Mouse (Mus musculus): ENCODE measurements around the gene Cdcp2. TPM values are rescaled to one million over a fixed set of nuclear protein-coding genes. Genes with fewer than 3 reads are reported as not detected.

Cdcp2 gene
- polyA plus RNA-seq, 1 experiment from 2014 or later = 0.11 TPM

DNA sequence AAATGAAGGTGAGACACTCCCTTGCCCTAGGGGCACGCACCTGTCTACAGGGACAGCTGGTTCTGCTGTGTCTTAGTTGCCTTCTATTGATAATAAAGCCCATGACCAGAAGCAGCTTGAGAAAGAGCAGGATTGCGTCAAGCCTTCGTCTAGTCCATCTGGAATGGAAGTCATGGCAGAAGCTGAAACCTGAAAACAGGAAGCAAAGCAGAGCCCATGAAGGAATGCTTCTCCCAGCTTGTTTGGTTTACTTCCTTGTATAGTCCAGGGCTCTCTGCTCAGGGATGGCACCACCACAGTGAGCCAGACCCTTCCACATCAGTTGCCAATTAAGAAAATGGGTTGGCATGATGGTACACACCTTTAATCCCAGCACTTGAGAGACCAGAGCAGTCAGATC lies 14.5 kb upstream of the Cdcp2 start:
- no peaks in the 10 kb centered on the region for H3K9me3 ChIP-seq (ENCODE audit: control insufficient read depth, low read length)
- no peak for DNase-seq (ENCODE audit: low spot score, missing footprints)
- WGBS = 88% methylated on average over 3 of the region's 3 CpGs

DNA sequence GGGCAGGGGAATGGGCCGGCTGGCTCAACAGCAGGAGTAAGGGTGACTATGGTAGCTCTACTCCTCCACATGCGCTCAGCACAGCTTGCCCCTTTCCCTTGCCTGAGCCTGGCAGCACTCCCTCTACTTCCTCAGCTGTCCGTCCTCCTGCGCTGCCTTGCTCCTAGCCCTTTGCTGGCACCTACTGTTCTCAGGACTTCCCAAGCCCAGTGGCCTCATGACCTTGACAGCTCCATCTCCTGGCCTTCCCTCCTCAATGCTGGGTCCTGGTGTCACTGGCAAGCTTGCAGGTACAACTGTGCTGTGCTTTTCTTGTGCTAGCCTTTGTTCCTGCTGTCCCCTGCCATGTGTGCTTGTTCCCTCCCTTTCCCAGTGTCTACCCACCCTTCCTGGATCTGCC lies 13.6 kb upstream of the Cdcp2 start:
- H3K9me3 ChIP-seq (ENCODE audit: control insufficient read depth, low read length) = no peaks in the 10 kb centered on the region
- no peak for ATAC-seq (ENCODE audit: low FRiP score)
- no peak for DNase-seq (ENCODE audit: low spot score, missing footprints)
- H3K4me3 ChIP-seq (ENCODE audit: low read depth, low read length) = no peak overlapping the region
- H3K27ac ChIP-seq (ENCODE audit: low read depth, low read length) = no peak overlapping the region
- H3K36me3 ChIP-seq (ENCODE audit: control insufficient read depth, insufficient read depth, low read length) = no peaks in the 10 kb centered on the region
- peaks cover 26% of the 10 kb centered on the region for H3K4me1 ChIP-seq (ENCODE audit: control insufficient read depth, insufficient read depth, low read length)
- H3K4me2 ChIP-seq = no peak overlapping the region
- H3K27me3 ChIP-seq (ENCODE audit: control insufficient read depth, insufficient read depth, low read length) = no peaks in the 10 kb centered on the region
- WGBS = 88% methylated on average over 4 of the region's 4 CpGs
- H3K9ac ChIP-seq (ENCODE audit: low read length) = no peak overlapping the region

More for the DNA sequence above, 14.5 kb upstream of the Cdcp2 start:
- no peak for ATAC-seq (ENCODE audit: low FRiP score)
- Histone ChIP-seq H3K27me3 (ENCODE audit: control insufficient read depth, insufficient read depth, low read length) (no peaks in the 10 kb centered on the region), H3K4me2 (no peak overlapping the region), H3K36me3 (ENCODE audit: control insufficient read depth, insufficient read depth, low read length) (no peaks in the 10 kb centered on the region), H3K4me1 (ENCODE audit: control insufficient read depth, insufficient read depth, low read length) (peaks cover 26% of the 10 kb centered on the region), H3K9ac (ENCODE audit: low read length) (no peak overlapping the region), H3K4me3 (ENCODE audit: low read depth, low read length) (no peak overlapping the region), H3K27ac (ENCODE audit: low read depth, low read length) (no peak overlapping the region)

DNA sequence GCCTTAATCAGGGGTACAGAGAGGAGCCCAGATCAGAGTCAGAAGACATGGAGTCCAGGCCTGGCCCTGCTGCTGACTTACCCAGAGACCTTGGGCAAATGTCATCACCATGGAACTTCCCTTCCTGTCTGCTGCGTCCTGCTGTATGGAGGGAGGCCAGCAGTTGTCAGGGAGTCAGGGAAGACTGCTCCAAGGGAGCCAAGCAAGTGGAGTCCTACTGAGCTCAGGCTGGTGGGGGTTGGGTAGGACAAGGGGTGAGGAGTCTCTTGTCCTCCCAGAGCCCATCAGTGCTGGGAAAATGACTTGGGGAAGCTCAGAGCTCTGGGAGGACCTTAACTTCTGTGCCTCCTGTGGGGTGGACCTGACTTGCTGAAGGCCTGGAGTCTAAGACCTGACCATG lies 12.3 kb upstream of the Cdcp2 start:
- H3K27ac ChIP-seq (ENCODE audit: low read depth, low read length) = peak overlapping the region; percentile 81
- WGBS = 13% methylated on average over 1 of the region's 1 CpGs
- no peak overlapping the region; the same call in 1 of the 2 replicates for H3K4me2 ChIP-seq
- H3K36me3 ChIP-seq (ENCODE audit: control insufficient read depth, insufficient read depth, low read length) = no peaks in the 10 kb centered on the region
- peaks cover 26% of the 10 kb centered on the region for H3K4me1 ChIP-seq (ENCODE audit: control insufficient read depth, insufficient read depth, low read length)
- no peaks in the 10 kb centered on the region for H3K9me3 ChIP-seq (ENCODE audit: control insufficient read depth, low read length)
- H3K27me3 ChIP-seq (ENCODE audit: control insufficient read depth, insufficient read depth, low read length) = no peaks in the 10 kb centered on the region
- H3K9ac ChIP-seq (ENCODE audit: low read length) = peak overlapping the region; percentile 17; the same call in 1 of the 2 replicates
- no peak overlapping the region for H3K4me3 ChIP-seq (ENCODE audit: low read depth, low read length)
- DNase-seq (ENCODE audit: low spot score, missing footprints) = no peak
- peak; percentile 73 for ATAC-seq (ENCODE audit: low FRiP score)

DNA sequence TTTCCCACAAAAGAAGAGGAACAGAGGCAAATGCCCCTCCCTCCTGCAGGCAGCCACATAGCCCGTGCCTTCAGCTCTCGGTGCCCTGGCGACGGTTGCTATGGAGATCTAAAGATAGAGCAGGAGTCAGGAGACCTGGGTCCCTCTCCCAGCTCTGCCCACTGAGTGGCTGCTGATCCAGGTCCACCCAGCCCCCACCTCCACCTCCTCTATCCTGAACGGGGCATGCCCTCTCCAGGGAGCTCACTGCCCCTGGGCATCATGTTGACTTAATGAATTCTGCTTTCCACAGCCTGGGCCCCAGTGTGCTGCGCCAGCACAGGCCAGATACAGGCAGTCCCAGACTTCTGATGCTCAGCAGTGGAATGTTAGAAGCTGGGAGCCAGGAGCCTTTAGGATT lies 11.8 kb upstream of the Cdcp2 start:
- 4% methylated on average over 6 of the region's 6 CpGs for whole genome bisulfite sequencing

DNA sequence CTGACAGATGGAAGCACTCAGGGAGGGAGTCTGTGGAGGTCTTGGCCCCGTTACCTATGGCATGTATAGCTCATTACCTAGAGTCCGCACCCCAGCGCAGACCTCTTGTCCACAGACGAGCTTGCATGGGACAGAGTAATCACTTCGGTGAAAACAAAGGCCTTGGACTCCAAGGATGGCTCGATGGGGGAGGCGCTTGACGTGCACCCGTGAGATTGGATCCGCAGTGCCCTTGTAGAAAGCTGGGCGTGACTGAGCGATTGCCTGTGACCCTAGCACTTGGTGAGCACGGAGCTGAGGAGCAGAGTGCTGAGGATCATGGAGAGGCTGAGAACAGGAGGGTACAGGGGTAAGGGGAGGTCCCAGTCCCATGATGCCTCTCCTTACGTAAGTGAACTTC lies 5.0 kb upstream of the Cdcp2 start:
- WGBS = 83% methylated on average over 14 of the region's 14 CpGs
- no peak overlapping the region for H3K9ac ChIP-seq (ENCODE audit: low read length)
- no peaks in the 10 kb centered on the region for H3K27me3 ChIP-seq (ENCODE audit: control insufficient read depth, insufficient read depth, low read length)
- ATAC-seq (ENCODE audit: low FRiP score) (no peak), DNase-seq (ENCODE audit: low spot score, missing footprints) (no peak)
- no peak overlapping the region for H3K27ac ChIP-seq (ENCODE audit: low read depth, low read length)
- no peaks in the 10 kb centered on the region for H3K36me3 ChIP-seq (ENCODE audit: control insufficient read depth, insufficient read depth, low read length)
- no peaks in the 10 kb centered on the region for H3K9me3 ChIP-seq (ENCODE audit: control insufficient read depth, low read length)
- no peak overlapping the region for H3K4me2 ChIP-seq
- H3K4me1 ChIP-seq (ENCODE audit: control insufficient read depth, insufficient read depth, low read length) = peaks cover 12% of the 10 kb centered on the region; the same call in 1 of the 2 replicates
- H3K4me3 ChIP-seq (ENCODE audit: low read depth, low read length) = no peak overlapping the region

More for the DNA sequence above, 11.8 kb upstream of the Cdcp2 start:
- Histone ChIP-seq H3K9me3 (ENCODE audit: control insufficient read depth, low read length) (no peaks in the 10 kb centered on the region), H3K4me1 (ENCODE audit: control insufficient read depth, insufficient read depth, low read length) (peaks cover 26% of the 10 kb centered on the region), H3K4me3 (ENCODE audit: low read depth, low read length) (no peak overlapping the region), H3K4me2 (no peak overlapping the region; the same call in 1 of the 2 replicates), H3K27me3 (ENCODE audit: control insufficient read depth, insufficient read depth, low read length) (no peaks in the 10 kb centered on the region), H3K27ac (ENCODE audit: low read depth, low read length) (peak overlapping the region; percentile 81), H3K36me3 (ENCODE audit: control insufficient read depth, insufficient read depth, low read length) (no peaks in the 10 kb centered on the region), H3K9ac (ENCODE audit: low read length) (no peak overlapping the region; the same call in 1 of the 2 replicates)
- ATAC-seq (ENCODE audit: low FRiP score) = peak; percentile 94
- peak; percentile 96 for DNase-seq (ENCODE audit: low spot score, missing footprints)

DNA sequence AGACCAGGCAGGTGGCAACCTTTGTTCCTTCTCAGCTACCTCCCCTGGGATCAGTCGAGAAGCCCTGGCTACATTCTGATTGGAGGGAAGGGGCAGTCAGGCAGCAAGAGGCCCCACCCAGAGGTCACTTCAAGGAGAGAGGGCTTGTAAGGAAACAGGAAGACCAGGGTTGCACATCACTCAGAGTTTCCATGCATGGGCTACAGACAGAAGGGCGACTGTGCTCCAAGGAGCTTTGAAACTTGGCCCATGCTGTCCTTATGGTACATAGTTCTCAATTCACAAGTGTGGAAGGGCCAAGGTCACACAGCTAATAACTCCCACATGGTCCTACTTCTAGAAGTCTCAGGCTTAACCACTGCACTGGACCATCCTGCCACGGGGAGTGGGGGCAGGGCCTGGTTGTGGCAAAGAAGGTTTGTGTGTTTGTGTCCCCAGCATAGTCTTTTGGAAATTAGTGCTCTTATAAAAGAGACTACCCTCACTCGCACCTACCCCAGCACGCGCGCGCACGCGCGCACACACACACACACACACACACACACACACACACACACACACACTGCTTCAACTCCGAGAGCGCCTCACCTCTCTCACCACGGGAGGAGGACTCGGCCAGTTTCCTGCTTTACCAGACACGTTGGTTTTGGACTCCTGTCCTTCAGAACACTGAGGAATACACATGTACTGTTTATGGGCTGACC lies 2.1 kb upstream of the Cdcp2 start:
- Histone ChIP-seq H3K4me2 (no peak overlapping the region), H3K27me3 (ENCODE audit: control insufficient read depth, insufficient read depth, low read length) (no peaks in the 10 kb centered on the region), H3K4me3 (ENCODE audit: low read depth, low read length) (no peak overlapping the region), H3K9me3 (ENCODE audit: control insufficient read depth, low read length) (no peaks in the 10 kb centered on the region), H3K36me3 (ENCODE audit: control insufficient read depth, insufficient read depth, low read length) (no peaks in the 10 kb centered on the region), H3K9ac (ENCODE audit: low read length) (no peak overlapping the region), H3K27ac (ENCODE audit: low read depth, low read length) (no peak overlapping the region), H3K4me1 (ENCODE audit: control insufficient read depth, insufficient read depth, low read length) (peaks cover 14% of the 10 kb centered on the region; the same call in 1 of the 2 replicates)
- no peak for ATAC-seq (ENCODE audit: low FRiP score)
- WGBS = 84% methylated on average over 16 of the region's 16 CpGs
- no peak for DNase-seq (ENCODE audit: low spot score, missing footprints)

DNA sequence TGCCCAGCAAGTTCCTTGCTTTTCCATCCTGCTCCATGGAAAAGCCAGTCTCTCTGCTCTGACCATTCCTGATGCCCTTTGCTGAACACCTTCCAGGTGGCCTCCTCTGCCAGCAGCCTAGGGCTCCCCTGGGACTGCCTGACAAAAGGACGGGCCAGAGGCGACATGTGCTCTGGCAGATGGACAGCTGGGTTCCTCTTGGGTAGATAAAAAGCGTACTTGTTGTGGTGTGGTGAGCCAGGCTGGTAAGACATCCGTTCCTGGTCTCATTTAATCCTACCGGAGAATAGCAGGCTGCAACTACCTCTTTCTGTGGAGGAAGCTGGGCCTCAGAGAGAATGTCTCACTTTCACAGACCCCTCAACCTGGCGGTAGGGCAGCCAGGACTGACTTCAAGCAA lies 648 bp upstream of the Cdcp2 start:
- Histone ChIP-seq H3K4me3 (ENCODE audit: low read depth, low read length) (no peak overlapping the region), H3K27ac (ENCODE audit: low read depth, low read length) (no peak overlapping the region), H3K4me2 (no peak overlapping the region), H3K9ac (ENCODE audit: low read length) (no peak overlapping the region; the same call in 1 of the 2 replicates), H3K36me3 (ENCODE audit: control insufficient read depth, insufficient read depth, low read length) (no peaks in the 10 kb centered on the region), H3K9me3 (ENCODE audit: control insufficient read depth, low read length) (no peaks in the 10 kb centered on the region), H3K4me1 (ENCODE audit: control insufficient read depth, insufficient read depth, low read length) (peaks cover 14% of the 10 kb centered on the region; the same call in 1 of the 2 replicates), H3K27me3 (ENCODE audit: control insufficient read depth, insufficient read depth, low read length) (no peaks in the 10 kb centered on the region)
- DNase-seq (ENCODE audit: low spot score, missing footprints) (no peak), ATAC-seq (ENCODE audit: low FRiP score) (0 out of 2 replicates have a peak, but pooled peaks have one; percentile 26)
- 34% methylated on average over 6 of the region's 6 CpGs for WGBS

DNA sequence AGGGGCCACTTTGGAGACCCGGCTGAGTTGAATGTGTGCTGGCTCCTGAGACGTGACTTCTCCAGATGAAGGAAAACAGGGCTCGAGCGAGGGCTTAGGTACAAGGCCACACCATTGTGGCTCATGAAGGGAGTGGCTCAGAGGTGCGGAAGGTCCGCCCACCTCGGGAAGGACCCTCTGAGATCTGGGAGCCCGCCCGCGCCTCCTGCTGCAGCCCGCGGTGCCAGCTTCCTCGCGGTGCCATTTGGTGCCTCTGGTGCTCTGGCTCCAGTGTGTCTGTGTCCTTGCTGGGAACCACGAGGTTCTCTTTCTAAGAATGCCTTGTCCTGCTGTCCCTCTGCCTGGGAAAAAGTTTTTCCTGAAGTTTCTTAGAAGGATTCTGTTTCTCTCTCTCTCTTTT lies 1.2 kb downstream of the Cdcp2 start:
- 59% methylated on average over 15 of the region's 15 CpGs for WGBS
- no peaks in the 10 kb centered on the region for H3K9me3 ChIP-seq (ENCODE audit: control insufficient read depth, low read length)
- H3K4me1 ChIP-seq (ENCODE audit: control insufficient read depth, insufficient read depth, low read length) = peaks cover 19% of the 10 kb centered on the region
- H3K4me2 ChIP-seq = no peak overlapping the region
- no peak overlapping the region for H3K27ac ChIP-seq (ENCODE audit: low read depth, low read length)
- H3K9ac ChIP-seq (ENCODE audit: low read length) = no peak overlapping the region
- ATAC-seq (ENCODE audit: low FRiP score) (no peak), DNase-seq (ENCODE audit: low spot score, missing footprints) (no peak)
- no peaks in the 10 kb centered on the region for H3K27me3 ChIP-seq (ENCODE audit: control insufficient read depth, insufficient read depth, low read length)
- no peak overlapping the region for H3K4me3 ChIP-seq (ENCODE audit: low read depth, low read length)
- H3K36me3 ChIP-seq (ENCODE audit: control insufficient read depth, insufficient read depth, low read length) = no peaks in the 10 kb centered on the region

DNA sequence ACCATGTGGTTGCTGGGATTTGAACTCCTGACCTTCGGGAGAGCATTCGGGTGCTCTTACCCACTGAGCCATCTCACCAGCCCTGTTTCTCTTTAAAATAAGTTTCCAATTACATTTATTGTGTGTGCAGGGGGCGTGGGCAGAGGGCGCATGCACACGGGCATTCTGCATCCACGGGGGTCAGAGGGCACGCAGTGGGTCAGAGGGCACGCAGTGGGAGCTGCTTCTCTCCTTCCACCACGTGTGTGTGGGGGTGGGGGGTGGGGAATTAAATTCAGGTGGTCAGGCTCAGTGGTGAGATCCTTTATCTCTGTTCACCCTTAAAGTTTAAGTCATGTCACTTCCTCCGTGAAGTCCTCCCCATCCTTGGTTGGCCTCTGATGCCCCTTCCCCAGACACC lies 1.7 kb downstream of the Cdcp2 start:
- Histone ChIP-seq H3K4me2 (no peak overlapping the region), H3K9ac (ENCODE audit: low read length) (no peak overlapping the region), H3K4me1 (ENCODE audit: control insufficient read depth, insufficient read depth, low read length) (peaks cover 17% of the 10 kb centered on the region), H3K36me3 (ENCODE audit: control insufficient read depth, insufficient read depth, low read length) (no peaks in the 10 kb centered on the region), H3K27me3 (ENCODE audit: control insufficient read depth, insufficient read depth, low read length) (no peaks in the 10 kb centered on the region), H3K27ac (ENCODE audit: low read depth, low read length) (no peak overlapping the region), H3K9me3 (ENCODE audit: control insufficient read depth, low read length) (no peaks in the 10 kb centered on the region), H3K4me3 (ENCODE audit: low read depth, low read length) (no peak overlapping the region)
- DNase-seq (ENCODE audit: low spot score, missing footprints) = no peak
- ATAC-seq (ENCODE audit: low FRiP score) = no peak
- 78% methylated on average over 10 of the region's 10 CpGs for whole genome bisulfite sequencing
